Mouse (Mus musculus): Measurements from ENCODE around the gene Clec16a. TPM values are rescaled to one million over a fixed set of nuclear protein-coding genes. Genes with fewer than 3 reads are reported as not detected.
A peak's percentile ranks its signal among the peaks of the same experiment; 100 is the strongest.

The Clec16a gene
- 69.7 and 71.6 TPM in 2 replicates for polyA plus RNA-seq (2015; fragmentation: Nextera tagmentation; extraction: Ambion mirVana)

- Histone ChIP-seq H3K9ac (peak within 1 kb of the TSS; percentile 83), H3K36me3 (no peaks in the 10 kb centered on the region), H3K27ac (peak within 1 kb of the TSS; percentile 67; the same call in 1 of the 2 replicates), H3K9me3 (no peaks in the 10 kb centered on the region), H3K4me1 (replicated peaks) (peaks cover 45% of the 10 kb centered on the region), H3K4me3 (peak within 1 kb of the TSS; percentile 85), H3K27me3 (no peaks in the 10 kb centered on the region), H3K4me2 (peak within 1 kb of the TSS; percentile 73)
- peak; percentile 90 for ATAC-seq (ENCODE audit: low FRiP score)
- WGBS: under 1% methylated on average over 58 of the region's 58 CpGs
These were observed at the start of gene Clec16a for GRCm38 (mm10) chr16:10544995-10545622. Clec16a (plus strand) TSS chr16:10545339.

DNA sequence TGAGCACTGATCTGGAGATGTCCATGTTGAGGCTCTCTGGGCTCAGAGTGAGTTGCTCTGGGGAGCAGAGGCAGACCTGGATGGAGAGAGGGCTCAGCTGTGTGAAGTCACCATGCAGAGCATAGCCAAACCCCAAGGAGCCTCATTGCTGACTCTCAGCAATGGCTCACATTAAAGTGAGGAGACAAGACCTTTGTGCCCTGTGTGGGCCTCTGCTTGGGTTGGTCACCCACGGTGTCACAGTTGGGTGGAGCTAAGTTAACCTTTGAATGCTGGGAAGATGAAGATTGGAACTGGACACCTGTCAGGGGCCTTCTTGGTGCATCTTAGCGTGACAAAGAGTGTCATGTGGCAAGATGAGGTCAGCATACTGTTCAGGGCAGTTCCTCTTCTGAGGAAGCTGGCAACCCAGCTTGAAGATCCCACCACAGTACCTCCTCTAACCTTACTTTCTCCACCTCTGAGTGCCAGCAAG is 49.3 kb upstream of the Clec16a start:
- H3K27ac ChIP-seq: no peak overlapping the region
- no peaks in the 10 kb centered on the region for H3K4me1 ChIP-seq (replicated peaks)
- H3K9me3 ChIP-seq: no peaks in the 10 kb centered on the region
- whole genome bisulfite sequencing: 76% methylated on average over 2 of the region's 2 CpGs
- no peaks in the 10 kb centered on the region for H3K36me3 ChIP-seq
- no peak for ATAC-seq (ENCODE audit: low FRiP score)
- peaks cover 4% of the 10 kb centered on the region; the same call in 1 of the 2 replicates for H3K27me3 ChIP-seq
- no peak overlapping the region for H3K4me3 ChIP-seq
- H3K9ac ChIP-seq: no peak overlapping the region
- H3K4me2 ChIP-seq: no peak overlapping the region

- Histone ChIP-seq H3K9ac (no peak overlapping the region), H3K27me3 (0 out of 2 replicates have a peak, but pooled peaks cover 3% of the 10 kb centered on the region), H3K4me2 (no peak overlapping the region), H3K4me1 (replicated peaks) (no peaks in the 10 kb centered on the region), H3K4me3 (no peak overlapping the region), H3K9me3 (no peaks in the 10 kb centered on the region), H3K36me3 (no peaks in the 10 kb centered on the region), H3K27ac (no peak overlapping the region)
- ATAC-seq (ENCODE audit: low FRiP score): no peak
- WGBS: 73% methylated on average over 5 of the region's 5 CpGs
These were observed 47.0 kb upstream of the Clec16a start for GRCm38 (mm10) chr16:10498096-10498602.

GRCm38 (mm10) chr16:10499122-10499521 is 46.0 kb upstream of the Clec16a start:
- Histone ChIP-seq H3K36me3 (no peaks in the 10 kb centered on the region), H3K9ac (no peak overlapping the region), H3K27ac (no peak overlapping the region), H3K4me3 (no peak overlapping the region), H3K9me3 (no peaks in the 10 kb centered on the region), H3K4me1 (replicated peaks) (no peaks in the 10 kb centered on the region), H3K27me3 (0 out of 2 replicates have a peak, but pooled peaks cover 3% of the 10 kb centered on the region), H3K4me2 (no peak overlapping the region)
- 43% methylated on average over 1 of the region's 1 CpGs for WGBS
- no peak for ATAC-seq (ENCODE audit: low FRiP score)

- ATAC-seq (ENCODE audit: low FRiP score): no peak
- WGBS: 14% methylated on average over 8 of the region's 8 CpGs
These were observed 43.3 kb upstream of the Clec16a start for GRCm38 (mm10) chr16:10501865-10502264.

DNA sequence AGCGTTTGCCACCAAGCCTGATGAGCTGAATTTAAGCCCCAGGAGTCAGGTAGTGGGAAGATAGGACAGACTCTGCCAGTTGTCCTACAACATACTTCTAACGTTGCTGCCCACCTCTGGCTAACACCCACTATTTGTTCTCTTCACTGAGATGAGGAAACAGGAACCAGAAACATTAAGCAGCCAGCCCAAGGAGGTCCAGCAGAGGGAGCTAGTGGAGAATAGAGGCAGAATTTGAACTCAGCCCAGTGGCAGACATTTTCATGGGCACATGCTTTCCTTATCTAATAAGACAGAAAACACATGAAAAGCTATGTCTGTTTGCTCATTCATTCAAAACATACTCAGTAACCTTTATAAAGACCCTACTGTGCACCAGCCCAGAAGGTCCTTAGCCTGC is 42.1 kb upstream of the Clec16a start:
- H3K27me3 ChIP-seq: 0 out of 2 replicates have a peak, but pooled peaks cover 3% of the 10 kb centered on the region
- H3K9me3 ChIP-seq: no peaks in the 10 kb centered on the region
- H3K9ac ChIP-seq: no peak overlapping the region
- no peaks in the 10 kb centered on the region for H3K36me3 ChIP-seq
- H3K27ac ChIP-seq: no peak overlapping the region
- H3K4me3 ChIP-seq: no peak overlapping the region
- WGBS: 81% methylated on average over 2 of the region's 2 CpGs
- H3K4me1 ChIP-seq (replicated peaks): no peaks in the 10 kb centered on the region
- no peak for ATAC-seq (ENCODE audit: low FRiP score)
- H3K4me2 ChIP-seq: no peak overlapping the region

More at GRCm38 (mm10) chr16:10501865-10502264, 43.3 kb upstream of the Clec16a start:
- Histone ChIP-seq H3K27me3 (0 out of 2 replicates have a peak, but pooled peaks cover 3% of the 10 kb centered on the region), H3K36me3 (no peaks in the 10 kb centered on the region), H3K27ac (no peak overlapping the region), H3K9ac (no peak overlapping the region), H3K9me3 (no peaks in the 10 kb centered on the region), H3K4me2 (no peak overlapping the region), H3K4me1 (replicated peaks) (no peaks in the 10 kb centered on the region), H3K4me3 (no peak overlapping the region)

- H3K4me3 ChIP-seq: no peak overlapping the region
- no peak overlapping the region for H3K4me2 ChIP-seq
- no peaks in the 10 kb centered on the region for H3K9me3 ChIP-seq
- no peak overlapping the region for H3K27ac ChIP-seq
- peak overlapping the region; percentile 19; the same call in 1 of the 2 replicates for H3K9ac ChIP-seq
- no peaks in the 10 kb centered on the region for H3K36me3 ChIP-seq
- 59% methylated on average over 4 of the region's 4 CpGs for WGBS
- no peaks in the 10 kb centered on the region for H3K4me1 ChIP-seq (replicated peaks)
- no peak for ATAC-seq (ENCODE audit: low FRiP score)
- H3K27me3 ChIP-seq: peaks cover 4% of the 10 kb centered on the region; the same call in 1 of the 2 replicates
These were observed 37.7 kb upstream of the Clec16a start for GRCm38 (mm10) chr16:10507445-10507844.

DNA sequence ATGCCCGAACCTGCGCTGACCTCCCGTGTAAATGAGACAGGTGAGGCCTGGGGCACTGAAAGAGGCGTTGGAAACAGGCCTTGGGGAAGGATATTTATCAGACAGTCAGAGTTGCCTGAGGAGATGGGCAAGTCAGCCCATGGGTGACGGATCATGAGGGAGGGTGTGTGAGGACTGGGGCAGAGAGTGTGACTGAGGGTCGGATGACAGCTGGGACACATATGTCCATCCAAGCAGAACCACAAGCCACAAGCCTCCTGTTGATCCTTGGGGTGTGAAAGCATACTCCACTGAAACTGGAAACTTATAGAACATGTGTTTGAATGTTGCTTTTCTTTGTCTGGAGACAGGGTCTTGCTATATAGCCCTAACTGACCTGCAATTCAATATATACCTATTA is 36.4 kb upstream of the Clec16a start:
- H3K27ac ChIP-seq: no peak overlapping the region
- H3K4me2 ChIP-seq: no peak overlapping the region
- H3K9me3 ChIP-seq: no peaks in the 10 kb centered on the region
- WGBS: 81% methylated on average over 6 of the region's 6 CpGs
- H3K9ac ChIP-seq: no peak overlapping the region
- peaks cover 4% of the 10 kb centered on the region; the same call in 1 of the 2 replicates for H3K27me3 ChIP-seq
- no peak overlapping the region for H3K4me3 ChIP-seq
- H3K4me1 ChIP-seq (replicated peaks): no peaks in the 10 kb centered on the region
- ATAC-seq (ENCODE audit: low FRiP score): no peak
- H3K36me3 ChIP-seq: no peaks in the 10 kb centered on the region

DNA sequence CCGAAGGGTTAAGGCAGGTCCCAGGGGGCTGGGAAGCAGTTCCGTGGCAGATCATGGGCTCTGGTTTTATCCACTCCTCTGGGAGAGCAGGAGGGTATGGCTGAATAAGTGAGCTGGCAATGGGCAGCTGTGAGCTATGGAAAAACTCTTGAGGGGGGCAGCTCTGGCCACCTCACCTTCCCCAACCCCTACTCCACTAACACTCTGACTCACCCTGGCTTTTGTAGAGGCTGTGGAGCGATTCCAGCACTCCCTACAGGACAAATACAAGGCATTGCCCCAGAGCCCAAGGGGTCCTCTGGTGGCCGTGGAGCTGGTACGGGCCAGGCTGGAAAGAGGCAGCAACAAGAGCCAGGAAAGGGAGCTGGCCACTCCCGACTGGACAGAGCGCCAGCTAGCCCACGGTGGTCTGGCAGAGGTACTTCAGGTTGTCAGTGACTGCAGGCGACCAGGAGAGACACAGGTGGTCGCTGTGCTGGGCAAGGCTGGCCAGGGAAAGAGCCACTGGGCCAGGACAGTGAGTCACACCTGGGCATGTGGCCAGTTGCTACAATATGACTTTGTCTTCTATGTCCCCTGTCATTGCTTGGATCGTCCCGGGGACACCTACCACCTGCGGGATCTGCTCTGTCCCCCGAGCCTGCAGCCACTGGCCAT is 34.5 kb upstream of the Clec16a start:
- 64% methylated on average over 14 of the region's 14 CpGs for WGBS
- Histone ChIP-seq H3K27me3 (peaks cover 4% of the 10 kb centered on the region; the same call in 1 of the 2 replicates), H3K4me1 (replicated peaks) (no peaks in the 10 kb centered on the region), H3K36me3 (no peaks in the 10 kb centered on the region), H3K27ac (no peak overlapping the region), H3K4me2 (no peak overlapping the region), H3K9ac (peak overlapping the region; percentile 13; the same call in 1 of the 2 replicates), H3K4me3 (no peak overlapping the region), H3K9me3 (no peaks in the 10 kb centered on the region)
- no peak for ATAC-seq (ENCODE audit: low FRiP score)

DNA sequence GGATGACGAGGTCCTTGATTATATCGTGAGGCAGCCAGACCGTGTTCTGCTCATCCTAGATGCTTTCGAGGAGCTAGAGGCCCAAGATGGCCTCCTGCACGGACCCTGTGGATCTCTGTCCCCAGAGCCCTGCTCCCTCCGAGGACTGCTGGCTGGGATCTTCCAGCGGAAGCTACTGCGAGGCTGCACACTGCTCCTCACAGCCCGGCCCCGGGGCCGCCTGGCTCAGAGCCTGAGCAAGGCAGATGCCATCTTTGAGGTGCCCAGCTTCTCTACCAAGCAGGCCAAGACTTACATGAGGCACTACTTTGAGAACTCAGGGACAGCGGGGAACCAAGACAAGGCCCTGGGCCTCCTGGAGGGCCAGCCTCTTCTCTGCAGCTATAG is 34.0 kb upstream of the Clec16a start:
- H3K27me3 ChIP-seq: peaks cover 4% of the 10 kb centered on the region; the same call in 1 of the 2 replicates
- H3K27ac ChIP-seq: no peak overlapping the region
- H3K4me2 ChIP-seq: no peak overlapping the region
- no peaks in the 10 kb centered on the region for H3K36me3 ChIP-seq
- no peaks in the 10 kb centered on the region for H3K9me3 ChIP-seq
- no peak overlapping the region for H3K4me3 ChIP-seq
- no peaks in the 10 kb centered on the region for H3K4me1 ChIP-seq (replicated peaks)
- H3K9ac ChIP-seq: peak overlapping the region; percentile 13; the same call in 1 of the 2 replicates
- ATAC-seq (ENCODE audit: low FRiP score): no peak
- WGBS: 87% methylated on average over 12 of the region's 12 CpGs

- Histone ChIP-seq H3K4me1 (replicated peaks) (no peaks in the 10 kb centered on the region), H3K9ac (no peak overlapping the region), H3K36me3 (no peaks in the 10 kb centered on the region), H3K27me3 (no peaks in the 10 kb centered on the region), H3K4me2 (no peak overlapping the region), H3K27ac (no peak overlapping the region), H3K9me3 (no peaks in the 10 kb centered on the region), H3K4me3 (no peak overlapping the region)
- WGBS: 93% methylated on average over 12 of the region's 12 CpGs
- ATAC-seq (ENCODE audit: low FRiP score): no peak
These were observed 29.1 kb upstream of the Clec16a start for GRCm38 (mm10) chr16:10515953-10516572.

DNA sequence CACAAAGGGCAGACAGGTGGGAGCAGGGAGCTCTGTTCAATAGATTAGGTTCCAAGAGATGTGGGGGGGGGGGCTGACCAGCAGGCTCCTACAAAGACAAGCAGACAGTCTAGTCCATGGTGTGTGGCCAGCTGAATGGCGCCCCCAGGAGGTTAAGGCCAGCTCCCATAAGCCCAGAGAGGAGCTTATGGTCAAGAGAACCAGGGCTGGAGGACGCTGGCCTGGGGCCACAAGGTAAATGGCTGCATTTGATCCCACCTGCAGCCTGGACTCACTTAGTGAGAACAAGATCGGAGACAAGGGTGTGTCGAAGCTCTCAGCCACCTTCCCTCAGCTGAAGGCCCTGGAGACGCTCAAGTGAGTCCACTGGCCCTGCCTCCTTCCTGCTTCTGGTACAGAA is 27.1 kb upstream of the Clec16a start:
- no peaks in the 10 kb centered on the region for H3K9me3 ChIP-seq
- H3K27ac ChIP-seq: no peak overlapping the region
- H3K27me3 ChIP-seq: no peaks in the 10 kb centered on the region
- H3K36me3 ChIP-seq: no peaks in the 10 kb centered on the region
- 63% methylated on average over 5 of the region's 5 CpGs for WGBS
- no peak for ATAC-seq (ENCODE audit: low FRiP score)
- H3K9ac ChIP-seq: no peak overlapping the region
- H3K4me2 ChIP-seq: no peak overlapping the region
- H3K4me1 ChIP-seq (replicated peaks): no peaks in the 10 kb centered on the region
- no peak overlapping the region for H3K4me3 ChIP-seq

Measured in hindbrain, embryonic 13.5 days (tissue).